Mouse (Mus musculus) liver, embryonic 13.5 days (tissue): ENCODE data around the gene Gatd1. TPM values are rescaled to one million over a fixed set of nuclear protein-coding genes. Genes with fewer than 3 reads are reported as not detected.
A peak's percentile ranks its signal among the peaks of the same experiment; 100 is the strongest.

Experiments used
- ATAC-seq: fragments of 200-750 bp; cut with Nextera tagmentation; 2 replicates; pipeline ENCODE4 v1.8.0; 2017; ENCODE audit warnings: low read depth, mild to moderate bottlenecking, moderate number of reproducible peaks, moderate library complexity
- DNase-seq: peaks from one replicate; pipeline ENCODE4 v3.0.0; 2022
- H3K27ac ChIP-seq: fragments of 300-500 bp; sonication (generic); 2 replicates; pipeline ENCODE4 v1.5.1; 2015; ENCODE audit warnings: moderate library complexity, mild to moderate bottlenecking, inconsistent platforms
- H3K27me3 ChIP-seq: fragments of 300-500 bp; sonication (generic); 2 replicates; pipeline ENCODE4 v1.6.1; 2015; ENCODE audit warnings: mild to moderate bottlenecking, inconsistent platforms
- H3K36me3 ChIP-seq: fragments of 300-500 bp; sonication (generic); 2 replicates; pipeline ENCODE4 v1.6.1; 2015; ENCODE audit warnings: mild to moderate bottlenecking, inconsistent platforms
- H3K4me1 ChIP-seq: fragments of 300-500 bp; sonication (generic); replicated peaks from 2 replicates; pipeline ENCODE4 v1.6.1; 2015; ENCODE audit warnings: inconsistent platforms
- H3K4me2 ChIP-seq: fragments of 300-500 bp; sonication (generic); 2 replicates; pipeline ENCODE4 v1.6.1; 2015; ENCODE audit warnings: inconsistent platforms, mild to moderate bottlenecking, moderate library complexity
- H3K4me3 ChIP-seq: fragments of 300-500 bp; sonication (generic); replicated peaks from 2 replicates; pipeline ENCODE4 v1.5.1; 2015; ENCODE audit warnings: mild to moderate bottlenecking, inconsistent platforms
- H3K9ac ChIP-seq: fragments of 300-500 bp; sonication (generic); 2 replicates; pipeline ENCODE4 v1.6.1; 2015; ENCODE audit warnings: mild to moderate bottlenecking, inconsistent platforms
- H3K9me3 ChIP-seq: fragments of 300-500 bp; sonication (generic); replicated peaks from 2 replicates; pipeline ENCODE4 v1.6.1; 2016; ENCODE audit warnings: inconsistent platforms
- WGBS: fragments of 180-500 bp; shearing (Covaris S2); methylation state at CpG from one replicate; pipeline ENCODE4 v1.1.7; 2015; ENCODE audit not compliant: insufficient replicate concordance; 5-methylcytosine and 5-hydroxymethylcytosine counted together
- polyA plus RNA-seq: library from polyadenylated mRNA; unstranded; fragments of >200 nt; fragmentation: Nextera tagmentation; extraction: Ambion mirVana; gene quantifications from 2 replicates; pipeline ENCODE4 v1.2.1, GENCODE M21; 2015

Gene Gatd1
- polyA plus RNA-seq, 1 experiment from 2014 or later: 18.1 TPM

GRCm38 (mm10) chr7:141433517-141434400, 19.8 kb upstream of the Gatd1 start:
- ATAC-seq (no peak), DNase-seq (no peak)
- 77% methylated on average over 15 of the region's 15 CpGs for WGBS
- Histone ChIP-seq H3K36me3 (peaks cover 51% of the 10 kb centered on the region), H3K27ac (no peak overlapping the region), H3K4me3 (peak overlapping the region; percentile 71), H3K4me1 (peaks cover 81% of the 10 kb centered on the region), H3K4me2 (peak overlapping the region; percentile 93), H3K9me3 (no peaks in the 10 kb centered on the region), H3K27me3 (no peaks in the 10 kb centered on the region), H3K9ac (no peak overlapping the region)

- no peak overlapping the region for H3K9ac ChIP-seq
- H3K27me3 ChIP-seq: no peaks in the 10 kb centered on the region
- no peak overlapping the region for H3K4me3 ChIP-seq
- H3K4me1 ChIP-seq: peaks cover 75% of the 10 kb centered on the region
- no peak overlapping the region for H3K4me2 ChIP-seq
- H3K9me3 ChIP-seq: no peaks in the 10 kb centered on the region
- H3K27ac ChIP-seq: no peak overlapping the region
- no peak for ATAC-seq
- peaks cover 43% of the 10 kb centered on the region for H3K36me3 ChIP-seq
- no peak for DNase-seq
- WGBS: 77% methylated on average over 6 of the region's 6 CpGs
Measured at GRCm38 (mm10) chr7:141432741-141433516, 19.0 kb upstream of the Gatd1 start.

- no peak for DNase-seq
- WGBS: 69% methylated on average over 8 of the region's 8 CpGs
- no peaks in the 10 kb centered on the region; the same call in 1 of the 2 replicates for H3K27me3 ChIP-seq
Measured at GRCm38 (mm10) chr7:141432186-141432611, 18.3 kb upstream of the Gatd1 start.

GRCm38 (mm10) chr7:141431434-141432185, 17.7 kb upstream of the Gatd1 start:
- H3K4me2 ChIP-seq: no peak overlapping the region
- H3K9ac ChIP-seq: no peak overlapping the region
- no peak overlapping the region for H3K27ac ChIP-seq
- no peak for DNase-seq
- no peak overlapping the region for H3K4me3 ChIP-seq
- H3K27me3 ChIP-seq: no peaks in the 10 kb centered on the region; the same call in 1 of the 2 replicates
- H3K9me3 ChIP-seq: no peaks in the 10 kb centered on the region
- 82% methylated on average over 19 of the region's 19 CpGs for WGBS
- ATAC-seq: no peak
- H3K36me3 ChIP-seq: peaks cover 40% of the 10 kb centered on the region
- H3K4me1 ChIP-seq: peaks cover 73% of the 10 kb centered on the region

More at GRCm38 (mm10) chr7:141432186-141432611, 18.3 kb upstream of the Gatd1 start:
- ATAC-seq: no peak
- H3K4me1 ChIP-seq: peaks cover 73% of the 10 kb centered on the region
- H3K9ac ChIP-seq: no peak overlapping the region
- H3K4me3 ChIP-seq: no peak overlapping the region
- peaks cover 40% of the 10 kb centered on the region for H3K36me3 ChIP-seq
- no peak overlapping the region for H3K27ac ChIP-seq
- no peaks in the 10 kb centered on the region for H3K9me3 ChIP-seq
- no peak overlapping the region for H3K4me2 ChIP-seq

- peaks cover 68% of the 10 kb centered on the region for H3K4me1 ChIP-seq
- no peak for ATAC-seq
- no peak for DNase-seq
- H3K27me3 ChIP-seq: peaks cover 1% of the 10 kb centered on the region; the same call in 1 of the 2 replicates
- no peak overlapping the region for H3K4me3 ChIP-seq
- WGBS: 85% methylated on average over 9 of the region's 9 CpGs
- no peaks in the 10 kb centered on the region for H3K9me3 ChIP-seq
- H3K27ac ChIP-seq: no peak overlapping the region
- H3K36me3 ChIP-seq: peaks cover 40% of the 10 kb centered on the region
- H3K9ac ChIP-seq: 0 out of 2 replicates have a peak overlapping the region, but pooled peaks have one; percentile 3
- H3K4me2 ChIP-seq: no peak overlapping the region
Measured at GRCm38 (mm10) chr7:141430585-141431240, 16.8 kb upstream of the Gatd1 start.

GRCm38 (mm10) chr7:141429840-141430584, 16.1 kb upstream of the Gatd1 start:
- 60% methylated on average over 9 of the region's 9 CpGs for WGBS
- Histone ChIP-seq H3K4me3 (no peak overlapping the region), H3K4me1 (peaks cover 62% of the 10 kb centered on the region), H3K27me3 (peaks cover 3% of the 10 kb centered on the region; the same call in 1 of the 2 replicates), H3K27ac (peak overlapping the region; percentile 12; the same call in 1 of the 2 replicates), H3K9ac (0 out of 2 replicates have a peak overlapping the region, but pooled peaks have one; percentile 3), H3K9me3 (no peaks in the 10 kb centered on the region), H3K4me2 (no peak overlapping the region), H3K36me3 (peaks cover 40% of the 10 kb centered on the region)
- ATAC-seq (0 out of 2 replicates have a peak, but pooled peaks have one; percentile 11), DNase-seq (no peak)

GRCm38 (mm10) chr7:141429310-141429709, 15.4 kb upstream of the Gatd1 start, which contains the start of gene Cend1:
Gene Cend1, minus strand, starts transcription at chr7:141429491.
- Histone ChIP-seq H3K27me3 (peaks cover 3% of the 10 kb centered on the region; the same call in 1 of the 2 replicates), H3K9me3 (no peaks in the 10 kb centered on the region), H3K27ac (peak within 1 kb of the TSS; percentile 12; the same call in 1 of the 2 replicates), H3K4me3 (no peak within 1 kb of the TSS), H3K9ac (0 out of 2 replicates have a peak within 1 kb of the TSS, but pooled peaks have one; percentile 3), H3K36me3 (peaks cover 40% of the 10 kb centered on the region), H3K4me1 (peaks cover 55% of the 10 kb centered on the region), H3K4me2 (peak within 1 kb of the TSS; percentile 11; the same call in 1 of the 2 replicates)
- peak; percentile 31 for DNase-seq
- WGBS: 16% methylated on average over 19 of the region's 19 CpGs
- peak; percentile 39; the same call in 1 of the 2 replicates for ATAC-seq

GRCm38 (mm10) chr7:141428701-141429100, 14.8 kb upstream of the Gatd1 start:
- Histone ChIP-seq H3K36me3 (peaks cover 35% of the 10 kb centered on the region), H3K4me2 (no peak overlapping the region), H3K4me3 (no peak overlapping the region), H3K27ac (no peak overlapping the region), H3K9me3 (no peaks in the 10 kb centered on the region), H3K4me1 (peaks cover 49% of the 10 kb centered on the region), H3K27me3 (peaks cover 3% of the 10 kb centered on the region), H3K9ac (no peak overlapping the region)
- no peak for ATAC-seq
- DNase-seq: no peak
- WGBS: 56% methylated on average over 5 of the region's 5 CpGs

- 61% methylated on average over 12 of the region's 12 CpGs for WGBS
Measured at GRCm38 (mm10) chr7:141426948-141427730, 13.2 kb upstream of the Gatd1 start.

More at GRCm38 (mm10) chr7:141426948-141427730, 13.2 kb upstream of the Gatd1 start:
- no peak for DNase-seq
- no peak overlapping the region for H3K27ac ChIP-seq
- H3K4me1 ChIP-seq: peaks cover 35% of the 10 kb centered on the region
- peaks cover 21% of the 10 kb centered on the region for H3K36me3 ChIP-seq
- no peak overlapping the region for H3K4me3 ChIP-seq
- no peaks in the 10 kb centered on the region for H3K9me3 ChIP-seq
- no peak for ATAC-seq
- no peak overlapping the region for H3K4me2 ChIP-seq
- H3K9ac ChIP-seq: no peak overlapping the region
- peaks cover 3% of the 10 kb centered on the region for H3K27me3 ChIP-seq
